Mouse (Mus musculus) MEL (cell line): ENCODE data around the gene Zbtb20. TPM values are rescaled to one million over a fixed set of nuclear protein-coding genes. Genes with fewer than 3 reads are reported as not detected.

Source experiments
- DNase-seq: peaks from one replicate; pipeline ENCODE4 v3.0.0; 2011; ENCODE audit warnings: low read depth, low spot score
- H3K27ac ChIP-seq: 2 replicates; pipeline ENCODE4 v1.5.1; 2012; ENCODE audit warnings: low read depth, mild to moderate bottlenecking, control low read depth, low read length, moderate library complexity; ENCODE audit not compliant: control insufficient read depth
- H3K27me3 ChIP-seq, 2 experiments: fragments of 150-350 bp in 1 of 2; sonication (generic) in 1 of 2; 2 replicates each; pipeline ENCODE4 v1.6.1; 2012; ENCODE audit warnings: low read length in 2 of 2, mild to moderate bottlenecking in 2 of 2, improper control_type of control experiment in 1 of 2, moderate library complexity in 1 of 2; ENCODE audit not compliant: insufficient read depth in 2 of 2, control insufficient read depth in 1 of 2
- H3K36me3 ChIP-seq, 2 experiments: 2 replicates each; pipeline ENCODE4 v1.6.1; 2012 to 2014; ENCODE audit warnings: low read length in 2 of 2, improper control_type of control experiment in 1 of 2, inconsistent platforms in 1 of 2, mild to moderate bottlenecking in 1 of 2; ENCODE audit not compliant: insufficient read depth in 2 of 2, control insufficient read depth in 1 of 2
- H3K4me1 ChIP-seq, 2 experiments: fragments of 150-350 bp in 1 of 2; sonication (generic) in 1 of 2; 2 replicates each; pipeline ENCODE4 v1.6.1; 2012; ENCODE audit warnings: low read length in 2 of 2, improper control_type of control experiment in 1 of 2, mild to moderate bottlenecking in 1 of 2; ENCODE audit not compliant: insufficient read depth in 2 of 2, control insufficient read depth in 1 of 2
- H3K4me3 ChIP-seq, 2 experiments: fragments of 150-350 bp in 1 of 2; sonication (generic) in 1 of 2; 2 replicates each; pipeline ENCODE4 v1.5.1; 2012; ENCODE audit warnings: low read depth in 2 of 2, low read length in 2 of 2, mild to moderate bottlenecking in 2 of 2, moderate library complexity in 2 of 2, control low read depth in 1 of 2, improper control_type of control experiment in 1 of 2; ENCODE audit not compliant: control insufficient read depth in 1 of 2, insufficient read depth in 1 of 2
- H3K79me2 ChIP-seq: 2 replicates; pipeline ENCODE4 v1.6.1; 2012; ENCODE audit warnings: mild to moderate bottlenecking, low read length, moderate library complexity; ENCODE audit not compliant: control insufficient read depth, poor library complexity, insufficient read depth
- H3K9ac ChIP-seq: 2 replicates; pipeline ENCODE4 v1.6.1; 2012; ENCODE audit warnings: low read depth, mild to moderate bottlenecking, control low read depth, low read length, moderate library complexity; ENCODE audit not compliant: control insufficient read depth, poor library complexity, severe bottlenecking
- H3K9me3 ChIP-seq: fragments of 150-350 bp; sonication (generic); replicated peaks from 2 replicates; pipeline ENCODE4 v1.6.1; 2012; ENCODE audit warnings: mild to moderate bottlenecking, low read length, improper control_type of control experiment, moderate library complexity; ENCODE audit not compliant: insufficient read depth
- BHLHE40 ChIP-seq: IDR thresholded peaks from 2 replicates; pipeline ENCODE4 v1.6.1; 2012; ENCODE audit warnings: low read depth, mild to moderate bottlenecking, inconsistent platforms, low read length, improper control_type of control experiment, borderline replicate concordance
- CHD1 ChIP-seq: IDR thresholded peaks from 2 replicates; pipeline ENCODE4 v1.6.1; 2012; ENCODE audit warnings: low read depth, mild to moderate bottlenecking, inconsistent platforms, low read length, improper control_type of control experiment
- CTCF ChIP-seq, 3 experiments: IDR thresholded peaks in 2 of 3; conservative IDR thresholded peaks in 1 of 3; 2 replicates each; pipeline ENCODE4 v1.5.1; 2011 to 2012; ENCODE audit warnings: low read length in 3 of 3, low read depth in 2 of 3, mild to moderate bottlenecking in 2 of 3, improper control_type of control experiment in 1 of 3, inconsistent platforms in 1 of 3, mixed read lengths in 1 of 3, moderate library complexity in 1 of 3; ENCODE audit not compliant: control insufficient read depth in 1 of 3, insufficient read depth in 1 of 3, poor library complexity in 1 of 3, severe bottlenecking in 1 of 3
- GABPA ChIP-seq: IDR thresholded peaks from 2 replicates; pipeline ENCODE4 v1.6.1; 2012; ENCODE audit warnings: low read depth, mild to moderate bottlenecking, inconsistent platforms, low read length, improper control_type of control experiment, moderate library complexity
- JUND ChIP-seq: IDR thresholded peaks from 2 replicates; pipeline ENCODE4 v1.6.1; 2011; ENCODE audit warnings: low read depth, mild to moderate bottlenecking, improper control_type of control experiment, low read length
- KAT2A ChIP-seq: conservative IDR thresholded peaks from 2 replicates; pipeline ENCODE4 v1.6.1; 2012; ENCODE audit warnings: low read depth, low read length, improper control_type of control experiment, inconsistent platforms
- MAFK ChIP-seq: IDR thresholded peaks from 2 replicates; pipeline ENCODE4 v1.6.1; 2011; ENCODE audit warnings: low read depth, mild to moderate bottlenecking, low read length, improper control_type of control experiment, borderline replicate concordance
- MEF2A ChIP-seq: IDR thresholded peaks from 2 replicates; pipeline ENCODE4 v1.6.1; 2014; ENCODE audit warnings: low read depth, mild to moderate bottlenecking, inconsistent platforms, low read length, improper control_type of control experiment; ENCODE audit not compliant: poor library complexity, insufficient replicate concordance, severe bottlenecking; ENCODE audit errors: extremely low read depth
- MYB ChIP-seq: IDR thresholded peaks from 2 replicates; pipeline ENCODE4 v1.6.1; 2011; ENCODE audit warnings: mild to moderate bottlenecking, low read depth, low read length, improper control_type of control experiment
- MYC ChIP-seq: IDR thresholded peaks from 2 replicates; pipeline ENCODE4 v1.6.1; 2011; ENCODE audit warnings: low read depth, mild to moderate bottlenecking, low read length, improper control_type of control experiment, moderate library complexity
- POLR2AphosphoS2 ChIP-seq: IDR thresholded peaks from 2 replicates; pipeline ENCODE4 v1.6.1; 2011; ENCODE audit warnings: low read length, improper control_type of control experiment
- POLR2AphosphoS5 ChIP-seq: IDR thresholded peaks from 2 replicates; pipeline ENCODE4 v1.6.1; 2012; ENCODE audit warnings: low read depth, borderline replicate concordance, mild to moderate bottlenecking, inconsistent platforms, low read length, moderate library complexity, mixed read lengths
- RAD21 ChIP-seq: IDR thresholded peaks from 2 replicates; pipeline ENCODE4 v1.6.1; 2011; ENCODE audit warnings: mild to moderate bottlenecking, low read depth, low read length, improper control_type of control experiment
- RCOR1 ChIP-seq: IDR thresholded peaks from 2 replicates; pipeline ENCODE4 v1.6.1; 2012; ENCODE audit warnings: low read depth, mild to moderate bottlenecking, inconsistent platforms, low read length, improper control_type of control experiment
- SIN3A ChIP-seq: IDR thresholded peaks from 2 replicates; pipeline ENCODE4 v1.6.1; 2012; ENCODE audit warnings: low read length, improper control_type of control experiment, inconsistent platforms
- SMC3 ChIP-seq: IDR thresholded peaks from 2 replicates; pipeline ENCODE4 v1.6.1; 2011; ENCODE audit warnings: low read depth, low read length, improper control_type of control experiment
- TBP ChIP-seq: IDR thresholded peaks from 2 replicates; pipeline ENCODE4 v1.8.0; 2011; ENCODE audit warnings: low read depth, low read length, improper control_type of control experiment
- TCF12 ChIP-seq: IDR thresholded peaks from 2 replicates; pipeline ENCODE4 v1.6.1; 2014; ENCODE audit warnings: low read depth, mild to moderate bottlenecking, inconsistent platforms, low read length, improper control_type of control experiment, moderate library complexity
- USF2 ChIP-seq, 2 experiments: IDR thresholded peaks; 2 replicates each; pipeline ENCODE4 v1.6.1; 2011 to 2012; ENCODE audit warnings: improper control_type of control experiment in 2 of 2, low read length in 2 of 2, borderline replicate concordance in 1 of 2, inconsistent platforms in 1 of 2, low read depth in 1 of 2, mild to moderate bottlenecking in 1 of 2; ENCODE audit not compliant: insufficient read depth in 1 of 2
- ZC3H11A ChIP-seq: IDR thresholded peaks from 2 replicates; pipeline ENCODE4 v1.6.1; 2012; ENCODE audit warnings: low read depth, mild to moderate bottlenecking, inconsistent platforms, low read length, improper control_type of control experiment
- ZNF384 ChIP-seq: IDR thresholded peaks from 2 replicates; pipeline ENCODE4 v1.6.1; 2012; ENCODE audit warnings: low read depth, mild to moderate bottlenecking, inconsistent platforms, low read length, improper control_type of control experiment
- polyA plus RNA-seq, 2 experiments: library from polyadenylated mRNA; stranded (reverse) in 1 of 2; unstranded in 1 of 2; fragments of >175 nt in 1 of 2; fragments of >200 nt in 1 of 2; gene quantifications; 2 replicates each; pipeline versions ENCODE4 v1.2.1 to v1.2.4; 2012; ENCODE audit warnings: low replicate concordance in 2 of 2, low read depth in 1 of 2; ENCODE audit not compliant: insufficient read length in 2 of 2, insufficient read depth in 1 of 2, missing spikeins in 1 of 2
- total RNA-seq: library from RNA; depleted of rRNA; stranded (reverse); fragments of 300-350 nt; gene quantifications from 2 replicates; pipeline ENCODE4 v1.2.3, GENCODE M21; 2012

Zbtb20 gene
- total and polyA plus RNA-seq, 3 experiments = 0.17 to 0.27 TPM; not detected in 1

GRCm38 (mm10) chr16:43029243-43029642 lies 153.6 kb downstream of the Zbtb20 start:
- TF ChIP-seq KAT2A = no peak
- TF ChIP-seq RCOR1 = no peak
- no peak for TF ChIP-seq JUND
- no peak for TF ChIP-seq GABPA
- no peak for TF ChIP-seq SMC3
- H3K27ac ChIP-seq = no peak overlapping the region
- no peaks in the 10 kb centered on the region for H3K36me3 ChIP-seq
- H3K4me1 ChIP-seq = no peaks in the 10 kb centered on the region
- DNase-seq = no peak
- H3K79me2 ChIP-seq = no peaks in the 10 kb centered on the region
- H3K4me3 ChIP-seq = no peak overlapping the region
- H3K27me3 ChIP-seq = no peaks in the 10 kb centered on the region
- H3K9ac ChIP-seq = no peak overlapping the region
- no peaks in the 10 kb centered on the region for H3K9me3 ChIP-seq

- H3K4me1 ChIP-seq = no peaks in the 10 kb centered on the region
- no peaks in the 10 kb centered on the region for H3K27me3 ChIP-seq
- H3K4me3 ChIP-seq = no peak overlapping the region
- H3K79me2 ChIP-seq = no peaks in the 10 kb centered on the region
- H3K27ac ChIP-seq = no peak overlapping the region
- no peak overlapping the region for H3K9ac ChIP-seq
- DNase-seq = no peak
- no peaks in the 10 kb centered on the region for H3K9me3 ChIP-seq
- TF ChIP-seq TBP (no peak), SMC3 (no peak), MYB (no peak), RCOR1 (no peak), ZC3H11A (no peak), SIN3A (no peak), RAD21 (no peak)
- H3K36me3 ChIP-seq = no peaks in the 10 kb centered on the region
Measured at GRCm38 (mm10) chr16:43035709-43036108, 160.0 kb downstream of the Zbtb20 start.

GRCm38 (mm10) chr16:43036510-43036909 lies 160.8 kb downstream of the Zbtb20 start:
- Histone ChIP-seq H3K27ac (no peak overlapping the region), H3K27me3 (no peaks in the 10 kb centered on the region), H3K9ac (no peak overlapping the region), H3K4me1 (no peaks in the 10 kb centered on the region), H3K4me3 (no peak overlapping the region), H3K9me3 (no peaks in the 10 kb centered on the region), H3K79me2 (no peaks in the 10 kb centered on the region), H3K36me3 (no peaks in the 10 kb centered on the region)
- DNase-seq = no peak
- no peak for TF ChIP-seq ZNF384
- TF ChIP-seq CHD1 = no peak
- no peak for TF ChIP-seq CTCF (IDR thresholded peaks at IDR 0.05 in 2 of 3, conservative IDR thresholded peaks at IDR 0.05 in 1 of 3; ENCODE audit: control insufficient read depth in 1 of 3, insufficient read depth in 1 of 3, low read depth in 2 of 3, low read length in 3 of 3, poor library complexity in 1 of 3, severe bottlenecking in 1 of 3)
- no peak for TF ChIP-seq TCF12
- no peak for TF ChIP-seq MAFK
- no peak for TF ChIP-seq POLR2AphosphoS2
- TF ChIP-seq MEF2A = no peak
- no peak for TF ChIP-seq MYC
- TF ChIP-seq POLR2AphosphoS5 = no peak
- no peak for TF ChIP-seq BHLHE40
- TF ChIP-seq USF2 (IDR thresholded peaks at IDR 0.05; ENCODE audit: borderline replicate concordance in 1 of 2, insufficient read depth in 1 of 2, low read depth in 1 of 2, low read length in 2 of 2) = no peak
- no peak for TF ChIP-seq GABPA
